Mouse (Mus musculus) cerebellum, postnatal 25 days (tissue): ENCODE measurements around the gene Lysmd1.
A peak's percentile ranks its signal among the peaks of the same experiment; 100 is the strongest.
"Not testable (repeated sequence)": the region's sequence is repeated elsewhere in the genome, so short reads cannot be mapped to it uniquely, and the experiment has no call there.

Experiments
- DNase-seq, 2 experiments: peaks; one replicate each; pipeline ENCODE4 v3.0.0; 2021; ENCODE audit warnings: mixed read lengths in 2 of 2

Lysmd1 gene

GRCm38 (mm10) chr3:95133680-95134101 lies at the start of gene Lysmd1, which contains the start of gene Scnm1:
Gene Lysmd1 (plus strand): TSS chr3:95134088.
Gene Scnm1 (minus strand): TSS chr3:95134011.
- peak; percentile 89 to 93 for DNase-seq

DNA sequence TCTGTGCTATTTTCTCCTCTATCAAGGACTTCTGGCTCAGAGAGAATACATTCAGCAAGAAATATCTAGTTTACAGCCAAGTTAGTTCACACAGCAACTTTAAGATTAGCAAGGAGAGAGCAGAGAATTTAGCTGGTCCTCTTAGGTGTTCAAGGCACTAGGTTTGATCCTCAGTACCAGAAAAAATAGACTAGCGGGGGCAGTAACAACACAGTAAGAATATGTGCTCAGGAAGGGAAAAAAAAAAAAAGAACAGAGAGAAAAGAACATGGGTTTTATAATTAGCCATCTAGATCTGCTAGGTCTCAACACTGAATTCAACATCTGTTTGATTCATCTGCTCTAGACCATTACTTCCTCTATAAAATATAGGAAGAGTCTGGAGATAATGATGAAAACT lies 45.8 kb upstream of the Lysmd1 start:
- no peak for DNase-seq

GRCm38 (mm10) chr3:95100854-95101253 lies 33.0 kb upstream of the Lysmd1 start:
- no peak for DNase-seq

DNA sequence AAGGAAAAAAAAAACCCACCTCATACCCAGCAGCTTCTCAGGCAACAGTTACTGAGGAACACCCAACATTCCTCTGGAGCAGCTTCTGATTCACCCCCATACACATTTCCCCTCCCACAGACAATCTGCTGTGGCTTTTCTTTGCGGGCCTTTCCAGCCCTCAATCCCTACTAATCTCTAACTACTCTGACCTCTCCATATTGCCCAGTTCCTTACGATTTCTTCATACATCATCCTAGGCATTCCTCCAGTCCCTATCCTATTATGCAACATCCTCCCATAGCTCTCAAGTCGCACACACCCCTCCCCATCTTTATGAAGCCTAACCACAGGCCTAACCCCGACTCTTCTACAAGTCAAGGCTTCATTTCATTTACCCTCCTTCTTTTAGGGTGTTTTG lies 28.8 kb upstream of the Lysmd1 start:
- no peak for DNase-seq

- no peak for DNase-seq
Observed at GRCm38 (mm10) chr3:95105586-95106337, 28.1 kb upstream of the Lysmd1 start.

DNA sequence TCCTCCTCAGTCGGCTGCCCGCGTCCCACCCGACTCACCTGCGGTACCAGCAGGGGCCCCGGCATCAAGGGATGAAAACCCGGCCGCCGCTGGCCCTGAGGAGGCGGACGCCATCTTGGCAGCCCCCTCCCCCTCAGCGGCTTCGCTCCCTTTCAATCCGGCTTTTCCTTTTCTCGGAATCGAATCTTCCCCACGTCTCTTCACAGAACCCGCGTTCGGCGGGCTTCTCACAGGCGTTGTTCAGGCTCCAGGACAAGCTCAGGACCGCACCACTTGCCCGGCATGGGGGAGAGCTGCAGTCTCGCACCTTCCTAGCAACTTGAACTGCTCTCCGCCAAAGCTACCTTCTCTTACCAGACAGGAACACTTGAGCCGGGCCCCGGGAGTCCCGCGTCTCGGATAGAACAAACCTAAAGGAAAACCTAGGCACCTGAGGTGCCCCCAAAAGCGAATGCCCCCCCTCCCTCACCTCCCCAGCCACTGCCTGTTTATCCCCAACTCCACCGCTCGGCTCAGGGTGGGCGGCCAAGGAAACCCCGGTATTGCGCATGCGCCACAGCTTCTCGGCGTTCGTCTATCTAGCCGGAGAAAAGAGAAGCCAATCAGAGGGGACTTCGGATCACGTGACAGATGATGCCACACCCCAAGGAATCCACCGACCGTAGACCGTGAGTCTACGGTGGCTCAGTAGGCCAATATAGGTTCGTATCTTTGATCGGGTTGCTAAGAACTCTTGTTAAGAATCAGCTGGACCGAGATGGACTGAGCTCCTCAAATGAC lies 27.4 kb upstream of the Lysmd1 start, which contains the start of gene Pip5k1a:
TSS of gene Pip5k1a (minus strand) at position 593 of the 780 bp plus-strand sequence.
- DNase-seq = peak; percentile 96 to 98

- DNase-seq = not testable (repeated sequence)
Observed at GRCm38 (mm10) chr3:95107308-95107707, 26.6 kb upstream of the Lysmd1 start.

DNA sequence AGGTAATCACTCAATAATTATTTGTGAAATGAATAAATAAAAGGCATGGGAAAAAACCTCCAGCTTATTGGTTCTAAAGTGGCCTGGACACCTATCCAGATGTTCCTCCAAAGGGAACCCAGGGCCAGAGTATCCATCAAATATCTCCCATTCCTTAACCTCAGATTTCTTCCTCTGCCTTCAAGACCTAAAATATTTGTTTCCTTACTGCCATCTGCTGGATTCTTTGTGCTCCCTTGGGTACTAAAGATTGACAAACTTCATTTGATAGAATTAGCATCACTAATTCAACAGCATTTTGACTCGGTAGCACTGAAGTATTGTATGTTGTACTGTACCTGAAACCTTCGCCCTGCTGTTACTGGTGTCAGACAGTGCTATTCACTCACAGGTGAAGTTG lies 26.0 kb upstream of the Lysmd1 start:
- DNase-seq = no peak

DNA sequence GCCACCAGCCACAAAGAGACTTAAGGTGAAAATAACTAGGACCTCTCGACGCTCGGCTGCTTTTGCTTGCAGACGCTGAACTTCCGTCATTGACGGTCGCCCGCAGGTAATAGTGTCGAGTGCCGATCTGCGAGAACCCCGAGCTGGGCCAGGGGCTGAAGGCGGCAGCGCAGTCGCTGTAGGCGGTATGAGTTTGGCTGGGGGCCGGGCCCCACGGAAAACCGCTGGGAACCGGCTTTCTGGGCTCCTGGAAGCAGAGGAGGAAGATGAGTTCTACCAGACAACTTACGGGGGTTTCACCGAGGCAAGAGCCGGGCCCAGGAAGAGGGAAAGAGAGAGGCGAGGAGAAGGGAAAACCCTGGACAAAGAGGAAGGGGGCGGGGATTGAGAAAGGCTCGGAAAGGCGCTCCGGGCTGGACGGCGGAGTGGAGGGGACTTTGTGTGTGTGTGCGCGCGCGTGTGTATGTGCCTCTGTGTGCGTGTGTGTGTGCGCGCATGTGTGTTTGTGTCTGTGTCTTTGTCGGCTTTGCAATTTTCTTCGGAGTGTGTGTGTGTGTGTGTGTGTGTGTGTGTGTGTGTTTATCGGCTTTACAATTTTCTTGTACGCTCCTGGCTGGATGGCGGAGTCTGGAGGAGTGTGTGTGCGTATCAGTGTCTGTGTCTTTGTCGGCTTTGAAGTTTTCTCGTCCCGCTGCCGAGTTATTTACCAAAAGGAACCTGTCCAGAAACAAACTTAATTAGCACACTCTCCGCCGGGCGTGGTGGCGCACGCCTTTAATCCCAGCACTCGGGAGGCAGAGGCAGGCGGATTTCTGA lies 22.8 kb upstream of the Lysmd1 start, which contains the start of gene Vps72:
TSS of gene Vps72 (plus strand) at position 112 of the 816 bp plus-strand sequence.
- DNase-seq = peak; percentile 92

DNA sequence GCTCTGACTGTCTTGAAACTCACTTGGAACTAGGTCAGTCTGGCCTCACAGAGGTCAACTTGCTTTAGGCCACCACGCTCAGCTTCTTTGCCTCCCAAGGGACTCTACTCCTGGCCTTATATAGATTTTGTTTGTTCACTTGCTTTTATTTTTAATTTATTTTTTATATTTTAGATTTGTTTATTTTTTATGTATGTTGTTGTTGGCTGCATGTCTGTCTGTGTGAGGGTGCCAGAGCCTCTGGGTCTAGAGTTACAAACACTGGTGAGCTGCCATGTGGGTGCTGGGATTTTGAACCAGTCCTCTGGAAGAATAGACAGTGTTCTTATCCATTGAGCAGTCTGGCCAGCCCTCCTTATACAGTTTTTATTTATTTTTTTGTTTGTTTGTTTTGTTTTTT lies 21.1 kb upstream of the Lysmd1 start:
- peak in 1 of 2 experiments; percentile 1 for DNase-seq

GRCm38 (mm10) chr3:95117751-95118150 lies 16.1 kb upstream of the Lysmd1 start:
- no peak for DNase-seq

DNA sequence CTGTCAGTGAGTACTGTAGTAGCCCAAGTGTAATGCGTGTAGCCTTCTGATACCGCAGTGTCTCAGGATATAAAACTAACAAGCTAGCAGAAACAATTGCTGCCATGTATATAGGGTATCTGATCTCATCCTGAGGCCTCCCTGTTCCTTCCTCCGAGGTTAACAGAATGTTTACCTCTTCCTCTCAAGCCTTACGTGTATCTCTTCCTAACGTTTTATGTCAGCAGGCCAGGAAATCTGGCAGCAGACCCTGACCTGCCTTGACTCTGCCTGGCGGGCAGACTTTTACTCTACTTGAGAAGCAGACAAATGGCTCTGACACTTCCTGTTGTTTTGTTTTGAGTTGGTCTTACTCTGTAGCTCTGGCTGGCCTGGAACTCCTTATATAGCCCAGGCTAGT lies 12.3 kb upstream of the Lysmd1 start:
- DNase-seq = no peak

DNA sequence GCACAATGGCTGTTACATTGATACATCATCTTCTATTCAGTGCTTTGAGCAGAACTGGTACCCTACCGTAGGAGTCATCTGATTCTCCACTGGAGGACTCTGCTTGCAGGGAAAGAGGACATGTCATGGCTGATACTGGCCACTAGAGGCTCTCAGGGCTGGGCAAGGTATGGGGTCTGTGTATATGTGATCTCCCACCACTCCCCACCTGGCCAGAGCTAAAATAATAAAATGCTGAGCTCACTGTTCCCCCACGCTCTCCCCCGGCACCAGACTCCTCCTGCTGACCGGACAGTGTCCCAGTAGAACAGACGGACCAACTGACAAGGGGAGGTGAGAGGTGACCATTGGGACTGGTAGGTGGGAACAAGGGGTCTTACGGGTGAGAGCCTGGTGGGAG lies 9.6 kb upstream of the Lysmd1 start, which contains the start of gene Tmod4:
TSS of gene Tmod4 (plus strand) at position 231 of the 400 bp plus-strand sequence.
- DNase-seq = no peak

DNA sequence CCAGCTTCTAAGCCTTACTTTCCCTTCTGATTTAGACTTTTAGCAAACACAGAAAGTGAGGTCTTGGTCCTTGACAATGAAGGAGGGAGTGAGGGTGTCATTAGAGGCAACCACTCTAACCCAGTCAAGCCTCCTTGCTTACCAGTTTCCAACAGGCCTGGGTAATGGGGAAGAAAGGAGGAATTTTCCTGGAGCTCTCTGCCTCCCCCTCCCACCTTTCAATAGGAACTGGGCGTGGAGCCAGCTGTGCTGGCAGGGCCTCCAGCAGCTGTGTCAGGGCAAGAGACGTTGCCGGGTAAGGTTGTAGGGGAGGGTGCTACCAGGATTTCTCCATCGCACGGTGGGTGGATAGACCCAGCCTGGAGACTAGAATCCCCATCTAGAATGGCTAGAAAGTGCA lies 8.9 kb upstream of the Lysmd1 start:
- DNase-seq = peak in 1 of 2 experiments; percentile 39

GRCm38 (mm10) chr3:95129226-95129651 lies 4.6 kb upstream of the Lysmd1 start:
- DNase-seq = peak; percentile 66 to 77

DNA sequence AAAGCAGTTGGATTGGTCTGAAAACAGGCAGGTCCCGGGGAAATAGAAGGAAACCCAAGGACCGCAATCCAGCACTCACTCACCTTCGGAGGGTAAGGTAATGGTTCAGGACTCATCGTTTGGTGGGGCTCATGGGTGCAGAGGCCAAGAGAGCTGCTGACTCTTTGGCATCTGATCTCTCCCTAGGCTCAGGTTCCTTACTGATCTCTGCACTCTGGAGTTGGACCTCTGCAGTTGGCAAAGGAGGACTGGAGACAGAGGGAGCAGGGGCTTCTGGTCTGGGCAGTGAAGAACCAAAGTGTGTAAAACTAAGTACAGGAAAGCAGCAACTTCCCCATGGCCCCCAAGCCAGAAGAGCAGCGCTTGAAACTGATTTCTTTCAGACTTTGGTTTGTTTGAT lies 3.8 kb upstream of the Lysmd1 start:
- DNase-seq = no peak

- DNase-seq = not testable (repeated sequence)
Observed at GRCm38 (mm10) chr3:95132389-95132788, 1.5 kb upstream of the Lysmd1 start.

DNA sequence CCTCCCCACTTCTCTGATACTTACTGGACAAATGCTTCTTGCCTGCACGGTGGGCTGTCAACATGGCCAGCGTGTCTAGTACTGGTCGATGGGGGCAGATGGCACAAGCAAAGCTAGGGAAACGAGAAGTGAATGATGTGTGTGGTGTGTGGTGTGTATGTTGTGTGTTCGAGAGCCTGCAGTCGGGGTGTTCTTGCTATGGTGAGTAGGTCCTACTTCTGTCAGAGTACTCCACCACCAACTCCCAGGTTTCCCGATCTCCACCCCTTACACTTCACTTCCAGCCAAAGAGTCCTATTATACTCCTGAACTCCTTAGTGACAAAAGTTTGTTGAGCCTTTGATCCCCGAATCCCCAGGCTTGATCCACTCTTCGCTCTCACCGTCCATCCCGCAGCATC lies 712 bp upstream of the Lysmd1 start:
- peak in 1 of 2 experiments; percentile 21 for DNase-seq

DNA sequence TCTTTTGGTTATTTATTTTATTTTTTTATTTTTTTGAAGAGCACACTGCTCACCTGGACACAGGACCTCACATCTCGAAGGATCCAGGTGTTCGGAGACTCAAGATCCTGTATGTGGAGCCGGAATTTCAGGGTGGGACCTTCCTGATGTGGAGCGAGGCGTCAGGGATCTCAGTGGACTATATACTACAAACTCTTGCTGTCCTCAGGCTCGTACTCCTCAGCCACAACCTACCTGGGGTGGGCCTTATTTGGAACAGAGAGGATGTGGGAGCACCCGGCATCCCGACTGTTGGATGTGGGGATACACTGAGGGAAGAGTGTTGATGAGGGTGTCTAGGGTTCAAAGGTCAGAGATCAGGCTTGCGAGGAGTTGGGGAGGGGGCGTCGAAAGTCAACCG lies 245 bp downstream of the Lysmd1 start:
- not testable (repeated sequence) for DNase-seq

GRCm38 (mm10) chr3:95135023-95135422 lies 1.1 kb downstream of the Lysmd1 start:
- peak; percentile 28 to 66 for DNase-seq

DNA sequence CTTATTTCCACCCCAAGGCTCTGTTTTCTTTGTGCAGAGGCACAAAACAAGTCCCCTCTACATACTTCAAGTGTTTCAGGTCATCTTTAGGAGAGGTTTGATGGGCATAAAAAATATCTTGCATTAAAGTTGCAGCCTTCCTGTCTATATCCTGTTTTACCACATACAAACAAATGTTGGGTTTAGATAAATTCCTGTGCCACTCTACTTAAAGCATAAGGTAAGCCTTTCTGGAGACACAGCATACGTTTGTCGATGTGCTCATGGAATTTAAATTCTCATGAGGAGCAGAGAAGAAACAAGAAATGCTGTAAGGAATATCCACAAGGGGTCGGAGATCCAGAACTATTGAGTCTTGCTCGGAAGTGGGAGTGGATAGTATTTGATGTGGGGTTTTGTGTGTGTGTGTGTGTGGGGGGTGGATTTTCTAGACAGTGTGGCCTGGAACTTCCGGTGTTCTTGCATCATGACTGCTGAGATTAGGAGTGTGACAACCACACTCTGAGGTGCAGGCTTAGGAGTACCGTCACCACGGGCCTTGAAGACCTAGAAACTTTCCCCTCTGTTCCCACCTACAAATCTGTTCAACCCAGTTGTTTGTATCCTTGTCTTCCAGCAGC lies 1.7 kb downstream of the Lysmd1 start:
- no peak for DNase-seq

- no peak for DNase-seq
Observed at GRCm38 (mm10) chr3:95136336-95136735, 2.4 kb downstream of the Lysmd1 start.
